Mouse (Mus musculus) E14TG2a.4 (cell line): ENCODE data around the gene D630045J12Rik.

ENCODE experiments used
- CTCF ChIP-seq: conservative IDR thresholded peaks from 2 replicates; pipeline ENCODE4 v1.5.1; 2014; ENCODE audit warnings: low read length
- POU5F1 ChIP-seq: IDR thresholded peaks from 2 replicates; pipeline ENCODE4 v1.6.1; 2014; ENCODE audit warnings: low read length, borderline replicate concordance

GRCm38 (mm10) chr6:38206941-38207531 lies 46.8 kb downstream of the D630045J12Rik start:
- TF ChIP-seq CTCF (no peak), POU5F1 (no peak)
